Mouse (Mus musculus): Measurements from ENCODE around the gene Bri3. TPM values are rescaled to one million over a fixed set of nuclear protein-coding genes. Genes with fewer than 3 reads are reported as not detected.

Gene Bri3
- 135 and 184 TPM in 2 replicates for polyA plus RNA-seq (2012; rRNA removed)

GRCm38 (mm10) chr5:144243901-144244487 lies at the start of gene Bri3:
Gene Bri3 (plus strand): TSS chr5:144244437.

GRCm38 (mm10) chr5:144223503-144223862 lies 20.8 kb upstream of the Bri3 start, which contains the start of gene Tecpr1:
Gene Tecpr1 (minus strand): TSS chr5:144223615.

GRCm38 (mm10) chr5:144357881-144358591 lies 113.8 kb downstream of the Bri3 start, which contains the start of gene Baiap2l1:
Gene Baiap2l1 (minus strand): TSS chr5:144358112.

Other genes starting within 250 kb of the Bri3 start
- gene Ccz1, start 229.6 kb upstream of the Bri3 start, polyA plus RNA-seq (2012; rRNA removed) = 3.9 and 4.2 TPM in 2 replicates
- gene Ocm, start 217.8 kb upstream of the Bri3 start, polyA plus RNA-seq (2012; rRNA removed) = not detected in 2 replicates
- gene Lmtk2, start 144.0 kb upstream of the Bri3 start, polyA plus RNA-seq (2012; rRNA removed) = 12.9 and 15.2 TPM in 2 replicates
- 1.4 and 1.5 TPM in 2 replicates for gene Bhlha15, start 54.2 kb upstream of the Bri3 start, polyA plus RNA-seq (2012; rRNA removed)
- gene Tecpr1, start 20.8 kb upstream of the Bri3 start, polyA plus RNA-seq (2012; rRNA removed) = 54.8 and 59.9 TPM in 2 replicates
- gene Baiap2l1, start 113.7 kb downstream of the Bri3 start, polyA plus RNA-seq (2012; rRNA removed) = 6.2 and 7.3 TPM in 2 replicates

All from ovary, adult 2 months (tissue).